Mouse (Mus musculus) retina, postnatal 1 day (tissue): Measurements from ENCODE around the gene Lrmda.

Experiments used
- DNase-seq: peaks from one replicate; pipeline ENCODE4 v3.0.0-alpha.2; 2012

Lrmda gene

DNA sequence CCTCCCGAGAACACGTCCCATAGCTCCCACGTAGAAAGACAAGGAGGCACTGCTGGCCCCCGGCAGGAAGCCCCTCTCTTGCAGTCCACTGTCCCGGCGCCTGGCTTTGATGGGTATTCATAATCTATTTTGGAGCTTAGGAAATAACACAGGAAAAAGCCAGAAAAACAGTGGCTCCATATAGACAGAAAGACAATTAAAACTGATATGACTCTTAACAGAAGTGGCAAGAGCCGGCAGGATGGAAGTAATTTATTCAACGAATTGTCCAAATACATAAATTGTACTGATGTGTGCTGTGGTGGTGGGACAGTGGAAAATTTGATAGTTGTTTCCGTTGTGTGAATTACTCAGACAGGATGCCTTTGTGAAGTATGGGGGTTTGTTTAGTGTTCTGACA lies 250.3 kb downstream of the Lrmda start:
- no peak for DNase-seq

DNA sequence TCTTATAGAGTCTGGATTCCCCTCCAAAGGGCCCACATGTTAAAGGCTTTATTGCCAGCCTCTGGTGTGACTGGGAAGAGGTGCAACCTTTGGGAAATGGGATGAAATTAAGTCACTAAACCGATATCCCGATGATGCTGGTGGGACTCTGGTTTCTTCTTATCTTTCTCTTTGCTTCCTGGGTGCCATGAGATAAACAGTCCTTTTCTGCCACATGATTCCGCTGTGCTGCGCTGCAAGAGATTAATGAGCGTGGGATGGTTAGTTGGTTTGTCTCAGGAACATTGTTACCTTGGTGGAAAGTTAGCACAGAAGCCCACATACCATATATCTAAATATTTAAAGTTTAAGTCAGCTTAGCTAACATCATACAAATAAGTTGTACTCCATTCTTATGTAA lies 258.5 kb downstream of the Lrmda start:
- DNase-seq, result no peak

DNA sequence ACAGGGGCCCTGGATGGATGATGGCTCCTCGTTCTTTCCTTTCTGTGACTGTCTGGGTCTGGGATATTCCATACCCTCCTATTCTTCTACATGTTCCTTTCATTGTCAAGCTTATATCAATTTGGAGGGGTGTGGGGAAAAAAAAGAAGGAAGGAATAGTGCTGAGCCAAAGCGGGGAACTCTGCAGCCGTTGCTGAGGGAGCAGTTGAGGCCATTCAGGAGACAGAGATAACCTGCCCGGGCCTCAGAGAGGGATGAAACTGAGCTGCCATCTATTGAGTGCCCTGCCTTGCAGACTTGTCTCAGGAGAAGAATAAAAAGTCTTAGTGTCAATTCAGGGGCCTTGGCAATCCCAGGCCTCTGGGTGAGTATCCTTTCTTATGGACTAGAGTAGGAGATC lies 260.1 kb downstream of the Lrmda start:
- DNase-seq, result no peak

DNA sequence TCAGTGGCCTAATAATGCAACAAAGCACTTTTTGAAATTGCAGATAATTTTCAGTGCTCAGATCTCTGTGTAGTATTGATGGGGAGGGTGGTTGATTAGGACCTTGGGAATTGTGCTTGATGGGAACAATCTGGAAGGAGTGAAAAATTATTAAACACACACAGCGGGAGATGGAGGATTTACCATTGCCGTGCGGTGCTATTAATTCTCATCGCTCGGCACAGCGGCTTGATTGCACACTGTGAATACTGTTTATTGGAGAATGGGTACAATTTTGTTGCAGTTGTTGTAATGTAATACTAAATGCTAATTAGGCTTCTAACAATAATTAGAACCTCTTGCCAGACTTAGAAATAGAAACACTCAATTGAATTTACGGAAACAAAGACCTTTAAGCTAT lies 262.1 kb downstream of the Lrmda start:
- DNase-seq, result no peak

DNA sequence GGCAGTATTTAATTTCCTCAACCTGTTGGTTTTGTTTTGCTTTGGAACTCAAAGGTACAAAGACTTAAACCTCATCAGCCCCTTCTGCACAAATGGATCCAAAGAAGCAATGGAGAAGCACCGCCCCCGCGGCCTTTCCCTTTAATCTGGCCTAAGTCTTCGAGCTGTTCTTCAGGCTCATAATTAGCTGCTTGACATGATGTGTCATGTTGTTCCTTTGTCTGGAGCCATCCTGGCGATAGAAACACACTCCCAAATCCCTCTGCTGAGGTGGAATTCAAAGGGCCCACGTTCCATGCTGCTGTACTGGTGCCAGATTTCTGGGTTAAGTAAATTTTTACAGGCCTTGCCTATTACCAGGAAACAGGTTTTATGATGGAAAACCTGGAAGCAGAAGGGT lies 263.3 kb downstream of the Lrmda start:
- DNase-seq, result peak; percentile 89

DNA sequence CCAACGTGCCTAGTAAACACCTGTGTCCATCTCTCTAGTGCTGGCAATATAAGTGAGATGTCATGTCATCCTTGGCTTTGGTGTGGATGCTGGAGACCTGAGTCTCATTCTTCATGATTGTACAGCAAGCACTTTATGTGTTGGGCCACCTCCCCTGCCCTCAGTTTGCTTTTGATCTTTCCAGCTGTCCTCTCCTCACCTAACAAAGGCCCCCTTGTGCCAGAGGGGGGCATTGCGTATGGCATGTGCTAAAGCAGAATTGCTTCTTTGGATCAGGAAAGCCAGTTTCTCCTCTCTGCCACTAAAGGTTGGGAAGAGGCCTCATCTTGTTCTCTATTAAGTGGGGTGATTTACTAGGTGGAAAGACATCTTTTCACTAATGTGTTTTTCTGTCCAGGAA lies 264.2 kb downstream of the Lrmda start:
- peak; percentile 30 for DNase-seq

DNA sequence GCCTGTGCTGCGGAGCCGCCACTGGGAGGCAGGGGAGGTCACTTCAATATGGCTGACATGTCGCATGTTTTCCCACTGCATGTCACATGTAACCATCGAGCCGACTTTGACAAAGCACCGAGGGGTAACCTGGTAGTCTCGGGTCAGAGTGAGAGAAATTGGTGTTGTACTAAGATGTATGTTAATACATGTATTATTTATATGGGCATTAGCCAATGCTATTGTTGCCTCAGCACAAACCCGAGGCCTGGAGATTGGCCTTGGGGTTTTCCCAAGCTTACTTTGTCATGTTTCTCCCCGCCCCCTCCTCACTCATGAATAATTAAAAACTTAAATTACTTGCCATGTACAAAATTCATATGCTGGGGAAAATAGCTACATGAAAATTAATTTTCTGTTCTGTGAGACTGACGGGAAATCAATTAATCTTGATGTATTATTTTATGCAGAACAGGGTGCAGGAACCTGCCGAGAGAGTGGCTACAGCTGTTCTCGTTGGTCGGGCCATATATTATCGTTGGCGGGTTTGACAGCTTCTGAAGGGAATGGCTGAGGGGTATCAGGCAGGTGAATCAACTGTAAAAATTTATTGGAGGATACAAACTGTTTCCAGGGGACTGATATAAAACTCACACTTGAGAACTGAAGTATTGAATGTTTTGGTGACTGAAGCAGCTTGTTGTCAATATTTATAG lies 265.5 kb downstream of the Lrmda start:
- no peak for DNase-seq

DNA sequence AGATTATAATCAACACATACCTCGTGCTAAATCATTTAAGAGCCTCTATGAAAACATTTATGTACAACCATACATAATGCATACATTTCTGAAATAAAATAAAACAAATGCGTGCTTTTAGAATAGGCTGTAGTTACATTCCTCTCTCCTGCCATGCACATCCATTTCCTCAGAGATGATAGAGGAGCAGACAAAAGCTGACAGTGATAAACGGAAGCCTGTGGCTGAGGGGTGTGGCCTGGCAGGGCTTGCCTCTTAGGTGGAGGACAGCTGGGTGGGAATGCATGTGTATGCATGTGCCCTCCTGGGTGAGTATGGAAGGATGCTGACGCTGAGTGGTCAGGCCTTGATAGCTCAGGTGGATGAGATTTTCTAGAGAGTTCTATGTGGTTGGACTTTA lies 266.3 kb downstream of the Lrmda start:
- DNase-seq, result no peak

DNA sequence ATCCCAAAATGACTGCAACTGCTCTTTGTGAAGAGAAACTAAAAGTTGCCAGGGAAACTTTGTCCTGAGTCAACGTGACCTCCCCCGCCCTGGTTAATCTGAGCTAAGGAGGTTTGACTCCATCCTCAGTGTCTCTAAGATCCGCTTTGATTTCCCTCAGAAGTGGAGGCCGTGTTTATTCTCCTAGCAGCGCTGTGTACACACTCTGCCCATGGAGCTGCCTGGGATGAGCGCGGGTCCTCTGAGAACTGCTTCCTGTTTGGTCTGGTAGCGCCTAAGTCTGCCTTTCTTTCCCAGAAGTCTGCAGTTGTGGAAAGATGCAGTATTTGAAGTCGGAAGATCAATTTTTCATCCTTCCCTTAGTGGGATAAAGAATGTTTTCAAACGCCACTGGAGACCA lies 268.7 kb downstream of the Lrmda start:
- DNase-seq, result no peak

DNA sequence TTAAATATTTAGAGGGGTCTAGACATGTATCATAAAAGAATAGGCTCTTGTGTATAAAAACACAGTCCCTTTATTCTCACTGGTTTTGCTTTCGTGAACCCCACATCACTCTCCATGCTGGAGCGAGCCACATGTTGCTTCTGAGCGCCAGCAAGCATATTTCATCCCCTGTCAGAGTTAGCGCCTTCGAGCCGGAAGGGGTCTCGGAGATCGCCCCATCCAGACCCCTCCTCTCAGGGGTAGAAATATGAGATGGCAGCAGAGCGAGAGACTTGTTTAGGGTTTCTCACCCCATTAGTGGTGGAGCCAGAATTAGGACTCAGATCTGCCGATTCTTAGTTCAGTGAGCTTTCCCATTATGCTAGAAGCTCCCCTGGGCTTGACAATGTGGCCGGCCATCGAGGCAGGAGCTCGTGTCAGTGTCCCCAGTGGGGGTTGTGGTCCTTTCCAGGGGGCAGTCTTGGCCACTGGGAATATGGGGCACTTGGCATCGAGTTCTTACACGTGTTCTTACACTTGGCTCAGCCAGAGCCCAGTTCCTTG lies 269.9 kb downstream of the Lrmda start:
- no peak for DNase-seq

DNA sequence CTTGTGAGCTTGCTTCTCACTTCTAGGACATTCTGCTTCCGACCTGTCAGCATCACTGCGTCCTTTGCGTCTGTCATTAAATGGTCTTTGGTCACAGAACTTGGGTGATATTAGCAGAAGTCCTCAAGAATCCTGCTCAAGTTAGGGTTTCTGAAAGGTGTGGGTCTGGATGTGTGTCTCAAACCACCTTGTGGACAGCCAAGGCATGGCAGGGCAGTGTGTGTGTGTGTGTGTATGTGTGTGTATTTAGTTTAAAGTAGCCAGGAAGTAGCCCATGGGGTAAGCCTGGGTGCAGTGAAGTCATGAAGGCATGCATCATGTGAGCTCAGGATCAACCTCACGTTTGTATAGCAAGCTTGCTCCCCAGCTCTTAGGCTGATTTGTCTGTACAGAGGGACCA lies 274.9 kb downstream of the Lrmda start:
- DNase-seq, result no peak

DNA sequence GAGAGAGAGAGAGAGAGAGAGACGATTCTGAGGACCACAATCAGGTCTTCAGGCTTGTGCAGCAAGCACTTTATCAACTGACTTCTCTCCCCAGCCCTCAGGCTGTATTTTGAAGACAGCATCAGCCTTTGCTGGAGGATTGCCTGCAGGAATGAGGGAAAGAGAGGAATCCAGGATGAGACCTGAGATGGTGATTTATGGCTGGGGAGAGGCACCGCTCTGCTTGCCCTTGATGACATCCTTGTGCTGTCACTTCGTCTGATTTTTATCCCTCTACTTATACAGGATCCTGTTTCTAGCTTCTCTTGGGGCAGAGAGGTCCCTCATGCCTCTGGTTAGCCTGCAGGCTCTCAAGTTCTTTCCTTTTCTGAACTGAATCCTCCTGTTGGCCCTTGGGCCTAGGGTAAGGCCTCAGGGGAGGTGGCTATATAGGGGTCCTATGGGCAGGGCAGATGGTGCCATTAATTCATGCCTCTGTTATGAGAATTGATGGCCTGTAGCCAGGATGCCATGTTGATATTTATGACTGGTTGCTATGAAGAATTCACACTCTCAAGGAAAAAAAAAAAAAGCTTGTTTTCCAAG lies 277.2 kb downstream of the Lrmda start:
- no peak for DNase-seq

DNA sequence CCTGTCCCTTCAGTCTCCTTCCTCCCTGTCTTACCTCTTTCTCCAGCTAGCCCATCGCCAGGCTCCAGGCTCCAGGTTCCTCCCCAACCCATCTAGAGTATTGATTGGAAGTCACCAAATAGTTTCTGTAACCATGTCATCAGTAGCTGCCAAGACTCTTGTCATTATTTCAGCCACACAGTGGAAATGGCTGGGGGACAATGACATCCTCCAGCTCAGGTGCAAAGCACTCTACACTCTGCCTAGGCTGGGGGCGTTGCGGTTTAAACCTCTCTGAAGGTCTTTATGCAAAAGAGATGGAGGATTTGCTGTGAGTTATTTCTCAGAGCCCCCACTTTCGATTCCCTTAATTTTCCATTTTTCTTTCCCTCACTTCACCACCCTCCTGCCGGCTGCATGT lies 287.2 kb downstream of the Lrmda start:
- no peak for DNase-seq

DNA sequence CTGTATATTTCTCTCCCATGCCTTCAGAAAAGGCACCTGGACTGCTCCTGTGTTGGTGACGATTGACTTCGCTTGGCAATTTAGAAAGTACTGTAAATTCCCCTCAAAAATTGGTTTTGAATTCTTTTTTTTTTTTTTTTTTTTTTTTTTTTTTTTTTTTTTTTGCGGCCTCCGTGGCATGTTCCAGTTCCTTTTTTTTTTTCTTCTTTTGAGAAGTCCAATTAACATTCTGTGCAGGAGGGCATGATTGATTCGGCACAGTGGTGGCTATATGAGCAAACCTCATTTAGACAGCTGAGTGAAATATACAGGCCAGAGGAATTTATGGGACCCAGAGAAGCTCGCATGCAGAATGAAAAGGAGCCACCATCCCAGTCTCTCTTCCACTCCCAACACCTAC lies 288.5 kb downstream of the Lrmda start:
- peak; percentile 26 for DNase-seq

DNA sequence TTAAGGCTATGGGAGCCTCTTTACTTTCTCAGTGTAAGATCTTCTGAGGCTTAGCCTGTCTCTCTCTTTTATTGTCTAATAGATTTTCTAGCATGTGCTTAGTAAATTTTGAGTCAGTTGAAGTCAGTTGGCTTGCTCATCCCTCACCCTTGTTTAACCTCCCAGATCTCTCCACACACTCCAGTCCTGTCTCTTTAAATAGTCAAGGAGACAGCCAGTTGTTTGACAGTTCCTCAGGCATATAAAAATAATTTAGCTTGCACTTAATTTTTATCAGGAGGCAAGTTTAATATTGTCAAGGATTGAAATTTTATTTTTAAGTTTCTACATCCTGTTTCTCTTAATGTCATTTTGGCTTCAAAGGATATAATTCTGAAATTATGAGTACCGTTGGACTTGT lies 303.5 kb downstream of the Lrmda start:
- no peak for DNase-seq

DNA sequence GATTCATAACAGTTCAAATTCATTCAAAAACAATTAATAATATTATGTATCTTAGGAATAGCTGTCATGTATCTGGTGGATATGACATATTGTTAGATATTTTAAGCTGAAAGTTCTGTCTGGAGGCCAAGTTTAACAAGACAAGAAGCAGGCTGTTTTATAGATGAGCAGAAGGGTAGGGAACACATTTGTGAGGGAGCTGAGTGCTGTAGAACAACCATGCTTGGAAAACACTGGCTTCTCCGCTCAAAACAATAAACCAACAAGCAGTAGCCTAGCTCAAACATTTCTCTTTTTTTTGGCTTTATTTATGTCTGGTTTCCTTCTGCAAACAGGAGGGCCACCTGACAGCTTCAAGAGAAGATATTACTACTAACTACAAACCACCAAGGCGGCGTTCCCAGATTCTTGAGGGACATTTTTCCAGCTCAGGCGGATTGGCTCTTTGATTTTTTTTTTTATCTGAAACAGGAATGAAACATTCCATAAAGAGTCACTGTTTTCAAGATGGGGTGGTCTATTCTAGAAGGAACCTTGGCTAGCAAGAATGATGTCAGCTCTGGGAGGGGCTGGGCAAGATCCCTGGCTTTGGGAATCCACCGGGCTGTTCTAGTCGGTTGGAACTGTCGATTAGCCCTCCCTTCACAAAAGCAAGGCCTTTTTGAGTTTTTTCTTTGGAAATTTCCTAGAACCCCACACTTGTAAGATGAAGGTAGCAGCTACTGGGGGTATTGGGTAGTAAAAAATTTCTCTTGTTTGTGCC lies 304.2 kb downstream of the Lrmda start:
- no peak for DNase-seq

DNA sequence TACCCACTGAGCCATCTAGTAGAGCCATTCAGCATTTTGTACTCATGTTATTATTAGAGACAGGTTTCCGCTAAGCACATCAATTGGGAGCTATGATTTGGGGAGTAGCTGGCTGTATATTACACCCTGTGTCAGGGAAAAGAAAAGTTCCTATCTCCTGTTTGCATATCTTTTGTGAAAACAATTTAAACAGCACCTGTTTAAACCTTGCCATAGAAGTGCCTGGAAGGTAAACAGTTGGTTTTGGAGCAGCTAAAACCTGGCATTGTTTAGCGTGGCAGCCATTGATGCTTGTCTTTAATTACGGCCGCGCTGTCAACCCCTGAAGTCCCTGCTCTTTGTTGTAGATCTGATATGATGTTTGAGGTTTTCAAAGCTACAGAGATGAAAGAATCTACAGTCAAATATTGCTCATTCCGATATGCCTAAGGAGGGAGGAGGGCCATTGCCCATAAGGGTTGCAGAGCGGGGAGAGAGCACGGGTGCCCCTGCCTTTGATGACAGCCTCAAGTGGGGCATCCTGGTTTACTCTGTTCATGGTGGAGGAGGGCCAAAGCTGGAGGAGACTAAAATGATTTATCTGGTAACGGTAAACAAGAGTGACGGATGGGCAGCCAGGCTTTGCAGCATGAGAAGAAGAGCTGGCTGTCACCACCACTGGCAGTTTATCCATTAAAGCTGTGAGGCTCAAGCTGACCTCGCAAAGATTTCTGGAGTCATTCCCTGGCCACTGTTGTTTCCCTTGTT lies 306.9 kb downstream of the Lrmda start:
- no peak for DNase-seq

DNA sequence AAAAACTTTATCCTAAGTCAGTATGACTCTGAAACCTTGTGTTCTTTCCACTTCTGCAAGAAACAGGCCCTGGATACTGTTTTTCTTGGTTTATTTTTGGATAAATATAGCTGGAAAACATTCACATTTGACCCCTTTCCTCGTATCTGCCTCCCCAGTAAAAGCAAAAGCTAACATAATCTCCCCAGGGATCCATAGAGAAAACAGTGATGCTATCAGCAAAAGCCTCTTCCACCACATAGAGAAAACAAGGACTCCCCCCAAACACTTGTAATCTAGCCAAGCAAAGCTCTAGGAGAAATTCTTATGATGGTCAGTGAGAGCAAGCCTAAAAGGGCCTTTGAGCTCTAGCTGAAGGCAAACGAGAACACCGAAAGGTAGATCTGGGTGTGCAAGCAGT lies 309.7 kb downstream of the Lrmda start:
- DNase-seq, result no peak

DNA sequence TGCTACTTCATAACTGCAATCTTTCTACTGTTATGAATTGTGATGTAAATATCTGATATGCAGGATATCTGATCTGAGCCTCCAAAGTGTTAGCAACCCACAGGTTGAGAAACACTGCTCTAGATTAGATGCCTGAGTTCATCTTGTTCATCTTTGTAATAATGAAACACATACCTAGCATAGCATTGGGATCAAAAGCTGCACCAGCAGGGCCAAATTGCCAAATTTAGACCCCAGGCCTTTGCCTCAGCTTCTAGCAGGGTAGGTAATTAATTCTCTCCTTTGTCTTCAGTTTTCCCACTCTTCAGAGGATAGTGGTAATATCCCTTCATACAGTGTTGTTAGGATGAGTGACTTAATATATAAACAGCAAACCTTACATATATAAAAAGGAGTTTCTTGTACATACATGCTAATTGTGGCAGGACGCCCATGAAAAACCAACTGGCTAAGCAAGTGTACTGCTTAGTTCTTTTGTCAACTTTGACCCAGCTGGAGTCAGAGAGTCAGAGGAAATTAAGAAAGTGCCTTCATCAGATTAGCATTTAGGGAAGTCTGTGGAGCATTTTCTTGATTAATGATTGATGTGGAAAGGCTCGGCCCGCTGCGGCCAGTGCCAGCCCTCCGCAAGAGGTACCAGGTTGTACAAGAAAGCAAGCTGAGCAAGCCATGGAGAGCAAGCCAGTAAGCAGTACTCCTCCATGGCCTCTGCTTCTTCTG lies 315.7 kb downstream of the Lrmda start:
- DNase-seq, result no peak

DNA sequence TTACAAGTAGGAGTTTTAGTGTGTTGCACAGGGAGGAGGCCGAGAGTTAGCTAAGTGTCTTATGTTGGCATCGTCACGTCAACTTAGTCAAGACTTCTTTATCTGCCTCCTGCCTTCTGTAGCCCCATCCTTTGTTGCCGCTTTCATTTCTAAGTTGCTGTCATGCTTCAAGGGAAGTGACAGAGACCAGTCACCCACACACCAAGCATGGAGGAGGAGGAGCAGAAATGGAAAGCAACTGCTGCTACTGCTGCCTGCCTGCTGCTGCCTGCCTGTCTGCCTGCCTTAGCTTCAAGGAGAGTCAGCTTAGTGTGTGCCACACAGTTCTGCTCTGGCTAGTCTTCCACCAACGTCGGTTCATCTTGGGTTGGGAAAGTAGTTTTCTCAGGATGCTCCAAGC lies 319.7 kb downstream of the Lrmda start:
- no peak for DNase-seq

DNA sequence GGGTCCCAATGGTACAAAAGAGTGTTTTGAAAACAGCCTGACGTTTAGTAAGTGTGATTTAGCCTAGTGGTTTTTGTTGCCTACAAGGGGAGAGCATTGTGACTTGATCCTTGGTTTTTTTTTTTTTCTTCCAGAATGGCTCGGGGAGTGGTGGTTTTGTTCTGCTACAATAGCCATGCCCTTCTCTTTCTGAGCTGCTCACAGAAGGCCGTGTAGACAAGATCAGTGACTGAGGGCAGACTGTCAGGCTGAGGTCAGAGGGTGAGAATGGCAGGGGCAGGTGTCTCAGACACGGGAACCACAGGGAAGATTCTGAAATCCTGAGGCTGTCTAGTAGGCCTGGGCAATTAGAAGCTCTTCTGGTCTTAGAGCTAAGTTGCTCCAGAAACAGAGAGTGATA lies 323.8 kb downstream of the Lrmda start:
- DNase-seq, result no peak

DNA sequence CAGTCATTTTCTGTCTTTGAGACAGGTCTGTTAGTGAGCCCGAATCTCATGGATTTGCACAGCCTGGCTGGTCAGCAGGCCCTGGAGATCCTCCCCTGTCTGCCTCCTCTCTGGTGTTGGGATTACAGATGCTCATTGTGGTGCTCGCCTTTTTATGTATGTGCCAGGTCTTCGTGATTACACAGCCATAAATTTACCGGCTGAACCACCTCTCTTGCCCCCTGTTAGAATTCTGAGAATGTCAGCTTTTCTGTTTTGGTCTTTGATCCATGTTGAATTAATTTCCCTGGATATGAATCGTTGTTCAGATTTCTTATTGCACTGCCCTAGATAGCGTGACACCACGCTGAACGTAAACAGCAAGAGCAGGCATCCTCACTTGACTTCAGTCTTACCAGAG lies 325.7 kb downstream of the Lrmda start:
- DNase-seq, result no peak

DNA sequence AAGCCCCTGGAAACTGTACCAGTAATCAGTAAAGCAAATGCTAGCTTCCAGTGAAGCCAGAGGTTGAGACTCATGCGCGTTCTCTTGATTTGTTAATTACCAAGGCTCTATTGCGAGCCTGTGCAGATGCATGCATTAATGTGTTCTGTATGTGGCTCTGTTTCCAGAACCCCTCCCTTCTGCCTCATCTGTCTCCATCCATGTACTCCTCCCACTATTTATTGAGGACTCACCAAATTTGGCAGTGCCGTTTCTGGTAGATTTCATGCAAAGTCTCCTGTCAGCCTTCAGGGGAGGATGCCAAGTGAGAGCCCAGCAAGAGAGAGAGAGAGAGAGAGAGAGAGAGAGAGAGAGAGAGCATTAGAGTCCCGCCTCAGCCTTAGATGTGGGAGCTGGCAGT lies 334.1 kb downstream of the Lrmda start:
- DNase-seq, result peak; percentile 10
